Mouse (Mus musculus) kidney, postnatal 10 days (tissue): ENCODE results near the gene Ryk.

Experiments used
- DNase-seq: peaks from one replicate; pipeline ENCODE4 v3.0.0; 2021; ENCODE audit warnings: mixed read lengths

The Ryk gene

GRCm38 (mm10) chr9:102955866-102956265 lies 121.1 kb downstream of the Ryk start:
- DNase-seq: no peak
